Mouse (Mus musculus) activated CD4-positive, CD25-positive, alpha-beta regulatory T cell, adult 4 months (primary cell): ENCODE results near the gene Dhrs4. TPM values are rescaled to one million over a fixed set of nuclear protein-coding genes. Genes with fewer than 3 reads are reported as not detected.

Experiments
- ATAC-seq: one replicate; pipeline ENCODE4 v1.8.0; 2017
- polyA plus RNA-seq, 2 experiments: library from polyadenylated mRNA; unstranded; fragments of 100-300 nt; shearing (Covaris generic); gene quantifications; one replicate each; pipeline ENCODE4 v1.2.1; 2017

Gene Dhrs4
- polyA plus RNA-seq, 2 experiments from 2014 or later: 39.2 to 42.2 TPM

DNA sequence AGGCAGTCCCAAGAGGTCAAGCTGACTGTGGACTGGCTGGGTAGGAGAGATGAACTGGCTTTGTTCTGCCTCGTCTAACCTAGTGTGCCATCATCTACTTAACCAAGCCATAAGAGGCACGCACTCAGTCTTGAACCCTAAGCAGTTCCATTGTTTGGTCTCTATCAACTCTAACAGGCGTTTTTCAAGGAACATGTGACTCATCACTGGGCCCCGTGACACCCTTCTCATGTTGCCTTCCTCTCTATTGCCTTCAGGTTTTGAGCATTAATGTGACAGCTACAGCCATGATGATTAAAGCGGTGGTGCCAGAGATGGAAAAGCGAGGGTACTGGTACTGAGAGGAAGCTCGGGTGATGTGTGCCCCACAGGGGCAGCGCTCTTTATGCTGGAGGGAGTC is 8.3 kb downstream of the Dhrs4 start:
- no peak for ATAC-seq

DNA sequence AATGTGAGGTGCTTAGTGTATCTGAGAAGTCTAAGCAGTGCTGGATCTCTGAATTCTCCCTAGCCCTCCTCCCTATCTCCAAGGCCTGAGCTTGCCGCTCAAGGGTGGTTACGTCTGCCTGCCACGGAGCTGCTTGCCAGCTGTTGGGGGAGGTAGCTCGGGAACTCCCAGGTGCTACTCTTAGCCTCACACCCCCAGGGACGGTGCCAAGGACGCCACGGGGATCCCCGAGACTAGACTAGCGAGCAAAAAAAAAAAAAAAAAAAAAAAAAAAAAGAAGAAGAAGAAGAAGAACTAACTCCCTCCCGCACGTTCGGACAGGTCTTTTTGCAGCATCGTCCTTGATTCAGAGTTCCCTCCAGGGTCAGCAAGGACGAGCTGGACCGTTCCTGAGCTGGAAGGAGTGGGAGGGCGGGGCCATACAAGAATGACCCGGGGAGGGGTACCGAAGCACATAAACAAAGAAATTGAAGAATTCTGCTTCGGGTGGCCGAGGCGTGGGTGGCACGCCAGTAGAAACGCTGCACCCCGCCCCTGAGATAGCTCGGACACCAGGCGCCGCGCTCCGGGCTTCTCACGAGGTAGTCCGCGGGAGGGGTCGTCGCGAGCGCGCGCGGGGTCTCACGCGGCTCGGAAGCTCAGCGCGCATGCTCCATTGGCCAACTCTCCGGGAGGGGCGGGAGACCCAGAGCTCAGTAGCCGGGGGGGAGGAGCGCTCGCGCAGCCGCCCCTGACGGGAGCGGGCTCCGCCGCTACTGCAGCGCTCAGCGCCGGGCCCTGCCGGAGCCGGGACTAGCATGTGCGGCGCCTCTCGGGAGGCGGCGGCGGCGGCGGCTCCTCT is 12.0 kb downstream of the Dhrs4 start, which contains the start of gene Carmil3:
Carmil3 (plus strand) TSS at position 291 of the 841 bp plus-strand sequence.
- peak; percentile 77 for ATAC-seq

DNA sequence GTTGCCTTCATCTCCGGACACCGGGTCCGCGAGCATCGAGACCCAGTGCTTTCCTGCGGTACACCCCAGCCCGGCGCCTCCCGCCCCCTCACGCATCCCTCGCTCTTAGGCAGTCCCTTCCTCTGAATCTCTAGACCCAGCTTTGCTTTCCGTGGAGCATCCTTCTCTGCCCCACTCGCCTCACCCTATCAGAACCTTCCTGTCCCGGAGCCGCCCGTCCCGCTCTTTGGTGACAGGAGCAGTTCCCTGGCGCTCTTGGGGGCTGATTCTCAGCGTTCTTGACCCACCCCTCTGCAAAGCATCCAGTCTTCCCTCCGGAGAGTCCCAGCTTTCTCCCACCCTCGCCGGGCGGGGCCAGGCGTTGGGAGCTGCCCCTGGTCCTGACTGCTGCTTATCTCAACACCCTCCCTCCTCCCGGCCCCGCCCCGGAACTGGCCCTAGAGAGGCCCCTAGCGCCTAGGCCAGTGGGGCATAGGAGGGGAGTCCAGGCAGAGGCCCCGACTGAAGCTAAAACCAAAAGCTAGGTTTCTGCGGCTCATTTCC is 12.8 kb downstream of the Dhrs4 start:
- peak; percentile 28 for ATAC-seq

DNA sequence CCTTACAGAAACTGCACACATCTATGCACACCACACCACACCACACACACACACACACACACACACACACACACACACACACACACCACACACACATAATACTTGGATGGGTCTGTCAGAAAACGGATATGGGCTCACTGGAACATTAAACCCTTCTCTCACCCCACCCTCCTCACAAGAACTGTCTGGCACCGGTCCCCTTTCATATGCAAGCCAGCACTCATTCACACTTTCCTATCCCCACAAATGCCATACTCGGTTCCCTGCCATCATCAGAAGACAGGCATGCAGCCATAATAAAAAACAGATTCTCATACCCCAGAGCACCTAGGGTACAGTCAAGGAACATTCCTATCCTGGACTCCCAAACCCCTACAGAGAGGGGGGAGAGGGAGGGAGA is 13.5 kb downstream of the Dhrs4 start:
- no peak for ATAC-seq

DNA sequence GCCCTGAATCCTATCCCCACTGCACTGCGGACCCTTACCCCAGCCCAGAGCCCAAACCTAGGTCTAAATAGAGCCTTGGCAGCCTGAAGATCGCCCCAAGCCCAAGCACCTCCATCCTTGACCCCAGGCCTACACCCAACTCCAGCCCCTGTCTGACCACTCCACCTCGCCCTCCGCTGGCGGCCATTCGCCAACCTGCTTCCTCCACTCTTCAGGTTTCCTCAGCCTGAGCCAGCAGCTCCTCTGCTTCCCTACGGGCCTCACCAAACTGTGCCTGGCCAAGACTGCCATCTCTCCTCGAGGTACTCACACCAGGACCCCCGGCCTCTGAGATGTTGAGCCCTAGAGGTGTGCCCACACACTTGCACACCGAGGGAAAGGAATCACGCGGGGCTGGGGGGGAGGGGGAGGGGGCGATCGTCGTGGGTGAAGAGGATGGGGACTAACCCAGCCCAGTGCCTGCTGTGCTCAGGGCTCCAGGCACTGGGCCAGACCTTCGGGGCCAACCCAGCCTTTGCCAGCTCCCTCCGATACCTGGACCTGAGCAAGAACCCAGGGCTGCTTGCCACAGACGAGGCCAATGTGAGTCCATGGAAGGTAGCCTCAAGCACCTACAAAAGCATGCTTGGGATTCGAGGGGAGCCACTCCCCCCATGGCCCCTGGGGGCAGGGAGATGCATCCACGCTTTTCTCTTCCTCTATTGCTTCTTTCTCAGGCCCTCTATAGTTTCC is 17.1 kb downstream of the Dhrs4 start:
- no peak for ATAC-seq

DNA sequence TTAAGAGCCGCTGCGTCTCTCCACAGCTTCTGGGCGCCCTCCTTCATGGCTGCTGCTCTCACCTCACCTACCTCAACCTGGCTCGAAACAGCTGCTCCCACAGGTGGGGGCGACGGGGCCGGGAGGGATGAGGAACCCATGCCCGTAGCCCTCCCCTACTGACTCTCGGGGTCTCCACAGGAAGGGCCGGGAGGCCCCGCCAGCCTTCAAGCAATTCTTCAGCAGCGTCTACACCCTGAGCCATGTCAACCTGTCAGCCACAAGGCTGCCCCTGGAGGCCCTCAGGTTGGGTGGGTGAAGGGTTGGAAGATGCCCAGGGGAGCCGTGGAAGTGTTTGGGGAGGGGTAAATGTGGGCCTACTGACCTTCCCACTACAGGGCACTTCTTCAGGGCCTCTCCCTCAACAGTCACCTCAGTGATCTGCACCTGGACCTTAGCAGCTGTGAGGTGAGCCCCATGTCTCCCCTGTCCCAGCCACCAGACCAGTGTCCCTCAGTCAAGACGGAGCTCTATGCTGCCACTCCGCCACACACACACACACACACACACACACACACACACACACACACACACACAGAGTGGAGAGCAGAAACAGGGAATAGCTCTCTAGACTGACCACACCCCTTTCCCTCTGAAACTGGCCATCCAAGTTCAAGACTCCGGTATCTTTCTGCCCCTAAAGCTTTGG is 18.3 kb downstream of the Dhrs4 start:
- no peak for ATAC-seq

DNA sequence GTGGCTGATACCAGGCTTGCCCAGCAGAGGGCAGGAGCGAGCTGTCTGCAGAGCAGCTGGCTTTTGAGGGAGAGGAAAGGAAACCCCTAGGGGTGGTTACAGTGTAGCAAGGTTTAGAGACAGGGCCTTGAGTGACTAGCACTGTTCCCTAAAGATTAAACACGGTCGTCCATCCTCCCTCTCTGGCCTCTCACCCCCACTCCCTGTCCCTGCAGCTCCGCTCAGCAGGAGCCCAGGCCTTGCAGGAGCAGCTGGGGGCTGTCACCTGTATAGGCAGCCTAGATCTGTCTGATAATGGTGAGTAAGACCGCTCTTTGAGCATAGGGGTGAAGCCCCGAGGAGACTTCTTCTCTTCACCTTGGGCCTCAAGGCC is 18.9 kb downstream of the Dhrs4 start:
- ATAC-seq: peak; percentile 85

DNA sequence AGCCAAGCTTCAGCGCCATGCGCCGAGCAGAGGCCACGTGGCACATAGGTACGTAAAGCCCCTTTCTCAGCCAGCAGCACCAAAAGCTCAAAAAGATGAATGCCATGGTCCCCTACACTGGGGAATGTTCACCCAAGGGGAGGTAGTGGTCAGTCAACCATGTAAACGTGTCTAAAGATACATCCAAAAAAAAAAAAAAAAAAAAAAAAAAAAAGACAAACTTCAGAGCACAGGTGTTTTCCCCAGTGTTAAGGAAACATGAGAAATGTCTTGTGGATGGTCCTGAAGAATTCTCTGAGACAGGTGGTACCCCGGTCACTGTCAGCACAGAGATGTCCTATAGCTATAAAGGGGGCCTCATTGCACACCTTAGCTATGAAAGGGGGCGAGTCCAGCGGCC is 27.1 kb downstream of the Dhrs4 start:
- no peak for ATAC-seq

DNA sequence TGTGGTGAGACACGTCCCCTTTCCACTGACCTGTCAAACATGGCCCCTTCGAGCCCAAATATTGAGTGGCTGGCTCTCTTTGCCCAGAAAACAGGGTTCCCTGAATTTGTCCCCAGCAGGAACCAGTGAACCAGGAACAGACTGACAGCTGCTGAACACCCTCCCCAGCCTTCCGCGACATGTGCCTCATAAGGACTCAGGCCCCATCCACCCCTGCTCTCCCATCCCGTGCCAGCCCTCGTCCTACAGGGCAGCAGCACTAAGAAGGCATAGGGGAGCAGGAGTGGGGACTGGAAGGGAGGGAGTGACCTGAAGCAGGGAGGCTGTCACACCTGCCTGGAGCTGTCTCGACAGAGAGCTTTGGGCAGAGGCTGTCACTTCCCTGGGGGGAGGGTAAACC is 29.2 kb downstream of the Dhrs4 start:
- no peak for ATAC-seq

DNA sequence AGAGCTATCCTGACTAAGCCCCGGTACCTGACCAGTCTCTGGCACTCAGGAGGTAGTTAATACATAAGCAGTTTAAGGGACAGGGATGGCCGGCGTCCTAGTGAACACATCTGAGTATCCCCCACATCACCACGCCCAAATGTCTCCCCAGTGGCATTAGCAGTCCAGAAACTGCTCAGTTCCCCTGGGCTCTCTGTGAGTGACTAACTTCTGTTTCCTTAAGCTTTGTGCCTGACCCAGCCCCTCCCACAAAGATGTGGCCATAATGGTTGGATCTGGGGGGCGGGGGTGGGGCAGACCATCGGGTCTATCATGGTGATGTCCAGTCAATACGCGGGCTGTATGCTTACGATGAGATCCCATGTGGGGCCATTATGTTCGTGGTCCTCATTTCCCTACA is 31.0 kb downstream of the Dhrs4 start:
- no peak for ATAC-seq

DNA sequence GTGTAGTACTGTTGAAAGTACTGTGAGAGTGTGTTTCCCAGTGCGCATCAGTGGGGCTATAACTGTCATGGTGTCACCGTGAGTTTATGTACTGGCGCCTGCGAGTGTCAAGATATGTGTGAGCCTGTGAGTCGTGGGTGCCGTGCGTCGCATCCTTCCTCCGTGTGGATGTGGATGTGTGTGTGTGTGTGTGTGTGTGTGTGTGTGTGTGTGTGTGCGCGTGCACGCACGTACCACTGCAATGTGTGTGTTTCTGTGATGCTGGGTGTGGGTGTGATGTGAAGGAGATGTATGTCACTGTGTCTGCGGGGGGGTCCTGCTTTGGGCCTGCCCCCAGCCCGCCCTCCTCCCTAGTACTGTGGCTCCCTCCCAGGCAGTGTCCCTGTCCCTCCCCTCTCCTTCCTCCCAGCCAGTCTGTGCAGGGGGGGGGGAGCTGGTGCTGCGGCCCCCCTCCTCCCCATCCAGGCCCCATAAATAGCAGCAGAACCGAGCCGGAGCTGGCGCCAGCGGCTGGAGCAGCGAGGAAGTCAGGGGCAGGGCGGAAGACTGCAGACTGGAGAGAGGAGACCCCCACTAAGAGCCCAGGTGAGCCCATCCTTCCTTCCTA is 31.7 kb downstream of the Dhrs4 start, which contains the start of gene Cpne6:
Cpne6 (plus strand) TSS at position 321 of the 607 bp plus-strand sequence.
- ATAC-seq: no peak

DNA sequence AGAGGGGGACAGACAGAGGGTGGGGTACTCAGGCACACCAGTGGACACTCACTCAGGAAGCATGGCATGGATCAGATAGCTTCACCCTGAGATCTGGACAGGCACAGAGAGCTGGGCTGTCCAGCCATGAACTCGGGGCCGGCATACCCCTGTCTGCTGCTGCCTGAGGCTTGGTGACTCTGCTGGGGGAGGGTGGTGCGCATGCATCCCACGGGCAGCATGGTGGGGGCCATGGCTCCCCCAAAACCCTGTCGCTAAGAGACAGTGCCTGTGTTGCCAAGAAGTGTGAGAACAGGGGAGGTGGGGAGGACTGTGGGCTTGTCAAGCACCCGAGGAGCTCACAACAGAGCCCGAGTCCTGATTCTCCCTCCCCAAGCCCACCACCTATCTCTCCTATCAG is 32.5 kb downstream of the Dhrs4 start:
- no peak for ATAC-seq

DNA sequence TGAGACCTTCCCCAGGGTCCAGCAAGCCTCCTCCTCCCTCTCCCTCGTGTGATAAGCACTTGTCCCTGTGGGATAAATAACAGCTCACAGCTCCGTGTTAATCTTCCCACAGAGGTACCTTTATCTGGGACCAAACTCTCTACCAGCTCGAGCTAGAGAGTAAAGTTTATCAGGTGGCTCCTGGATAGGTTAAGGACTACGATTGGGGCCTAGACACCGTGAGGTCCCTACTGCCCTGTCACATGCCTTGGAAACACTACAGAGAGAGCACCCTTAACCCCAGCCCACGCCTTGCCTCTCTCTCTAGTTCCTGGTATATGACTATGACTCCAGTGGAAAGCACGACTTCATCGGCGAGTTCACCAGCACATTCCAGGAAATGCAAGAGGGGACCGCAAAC is 35.4 kb downstream of the Dhrs4 start:
- no peak for ATAC-seq

DNA sequence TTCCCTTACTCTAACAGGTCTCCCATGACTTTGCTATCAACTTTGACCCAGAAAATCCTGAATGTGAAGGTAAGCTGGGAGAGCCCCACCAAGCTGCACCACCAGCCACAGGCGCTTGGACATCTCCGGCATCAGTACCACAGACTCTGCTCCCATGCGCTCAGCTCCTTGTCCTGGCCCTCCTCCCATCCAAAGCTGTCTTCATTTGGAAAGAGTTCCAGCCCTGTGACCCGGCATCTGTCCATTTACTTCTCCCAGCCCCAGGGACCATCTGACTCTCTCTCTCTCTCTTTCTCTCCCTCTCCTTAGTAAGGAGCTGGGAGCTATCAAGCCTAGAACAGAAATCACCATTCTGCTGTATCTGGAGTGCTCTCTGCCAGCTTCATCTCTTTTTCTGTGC is 37.3 kb downstream of the Dhrs4 start:
- ATAC-seq: no peak

DNA sequence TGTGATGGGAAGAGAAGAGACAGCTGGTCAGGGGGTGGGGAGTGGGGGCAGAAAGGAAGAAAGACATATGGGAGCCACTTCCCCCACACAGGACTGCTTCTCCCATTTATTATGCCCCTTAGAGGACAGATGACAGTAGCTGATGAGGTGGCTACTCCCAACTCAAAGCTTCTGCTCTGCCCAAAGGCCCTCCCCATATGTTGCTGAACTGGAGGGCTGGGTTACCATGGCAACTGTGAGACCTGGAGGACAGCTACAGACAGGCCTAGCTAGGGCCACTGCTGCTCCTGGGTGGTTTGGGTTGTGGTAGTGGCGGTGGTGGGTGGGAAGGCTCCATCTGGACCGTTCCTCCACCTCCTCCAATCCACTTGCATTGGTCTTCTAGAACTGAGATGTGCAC is 40.3 kb downstream of the Dhrs4 start:
- ATAC-seq: no peak

DNA sequence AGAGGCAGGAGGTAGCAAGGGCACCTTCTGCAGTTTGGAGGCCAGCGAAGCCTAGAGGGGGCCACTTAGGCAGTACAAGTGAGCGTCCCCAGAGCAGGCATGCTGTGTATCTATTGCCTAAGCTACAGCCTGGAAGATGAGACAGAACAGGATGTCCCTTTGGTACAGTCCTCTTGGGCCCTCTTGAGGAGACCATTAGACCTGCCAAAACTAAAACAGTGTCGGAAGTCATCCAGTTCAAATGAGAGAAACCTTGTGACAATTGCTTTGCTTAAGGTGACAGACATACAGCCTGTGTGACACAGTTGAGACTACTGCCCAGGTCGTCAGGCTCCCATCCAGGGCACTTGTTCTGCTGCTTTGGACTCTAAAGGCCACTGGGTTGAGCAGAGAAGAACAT is 41.0 kb downstream of the Dhrs4 start:
- ATAC-seq: no peak

DNA sequence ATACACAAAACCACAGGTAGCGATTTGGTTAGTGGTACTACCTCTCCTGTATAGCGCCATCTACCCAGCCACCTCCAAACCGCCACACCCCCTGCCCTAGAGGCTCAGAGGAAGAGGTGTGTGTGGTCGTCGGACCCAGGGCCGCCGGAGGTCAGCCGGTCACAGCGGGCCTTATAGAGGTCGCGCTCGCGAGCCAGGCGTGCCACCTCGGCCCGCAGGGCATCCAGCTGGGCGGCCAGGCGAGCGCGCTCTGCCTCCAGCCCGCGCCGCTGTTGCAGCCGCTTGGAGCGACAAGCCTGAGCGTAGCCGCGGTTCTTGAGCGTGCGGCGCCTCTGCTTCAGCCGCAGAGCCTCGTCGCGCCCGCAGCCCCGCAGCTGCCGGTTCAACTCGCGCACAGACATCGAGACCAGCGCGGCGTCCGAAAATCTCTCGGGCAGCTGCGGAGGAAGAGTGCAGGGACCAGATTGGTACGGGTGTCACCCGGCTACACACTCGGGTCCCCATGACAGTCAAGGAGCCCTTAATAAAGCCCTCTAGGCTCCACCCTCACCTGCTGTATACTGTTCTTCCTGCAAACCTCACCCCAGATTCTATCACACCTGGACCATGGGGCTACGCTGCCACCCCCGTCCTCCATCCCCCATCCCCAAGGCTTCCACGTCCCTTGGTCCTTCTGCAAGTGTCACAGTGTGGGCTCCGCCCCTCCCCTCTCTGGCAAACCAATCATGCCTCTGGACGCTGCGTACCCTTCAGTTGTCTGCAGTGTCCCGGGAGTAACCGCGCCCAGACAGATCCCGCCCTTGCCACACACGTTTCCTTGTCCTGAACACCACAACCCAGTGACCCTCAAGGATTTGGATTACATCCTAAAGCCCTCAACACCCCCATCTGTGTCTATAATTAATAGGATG is 42.1 kb downstream of the Dhrs4 start:
- ATAC-seq: no peak

DNA sequence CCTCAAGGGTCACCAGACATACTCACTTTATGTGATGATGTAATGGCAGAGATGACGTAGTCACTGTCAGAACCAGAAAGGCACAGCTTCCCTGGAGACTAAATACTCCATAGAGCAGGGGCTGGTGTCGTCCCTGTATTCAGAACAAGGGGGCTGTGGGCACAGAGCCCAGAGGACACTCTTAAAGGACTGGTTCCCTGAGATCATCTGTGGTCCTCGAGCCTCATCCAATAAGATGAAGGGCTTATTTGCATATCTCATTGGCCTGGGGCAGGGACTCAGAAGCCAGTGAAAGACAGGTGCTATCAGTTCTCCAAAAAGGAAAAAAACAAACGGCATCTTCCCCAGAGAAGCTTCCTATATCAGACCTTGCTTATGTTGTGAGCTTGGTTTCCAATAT is 45.5 kb downstream of the Dhrs4 start:
- no peak for ATAC-seq

DNA sequence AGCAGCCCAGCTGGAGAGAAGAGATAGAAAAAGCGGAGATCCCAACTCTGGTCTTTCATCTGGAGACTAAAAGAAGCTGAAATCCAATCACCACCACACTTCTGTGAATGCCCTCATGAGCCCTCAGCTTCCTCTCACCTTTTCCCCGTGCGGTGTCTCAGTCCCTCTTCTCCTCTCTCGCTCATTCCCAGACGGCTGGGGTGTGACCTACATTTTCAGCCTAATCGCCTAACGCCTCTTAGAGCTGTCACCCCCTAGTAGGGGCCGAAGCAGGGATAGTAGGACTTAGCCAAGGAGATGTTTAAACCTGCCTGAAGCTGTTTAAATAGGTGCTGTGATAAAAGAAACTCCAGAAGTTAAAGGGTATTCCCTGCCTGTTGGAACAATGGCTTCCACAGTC is 46.2 kb downstream of the Dhrs4 start, which contains the start of gene Nrl:
Nrl (minus strand) TSS at position 197 of the 400 bp plus-strand sequence.
- ATAC-seq: no peak

DNA sequence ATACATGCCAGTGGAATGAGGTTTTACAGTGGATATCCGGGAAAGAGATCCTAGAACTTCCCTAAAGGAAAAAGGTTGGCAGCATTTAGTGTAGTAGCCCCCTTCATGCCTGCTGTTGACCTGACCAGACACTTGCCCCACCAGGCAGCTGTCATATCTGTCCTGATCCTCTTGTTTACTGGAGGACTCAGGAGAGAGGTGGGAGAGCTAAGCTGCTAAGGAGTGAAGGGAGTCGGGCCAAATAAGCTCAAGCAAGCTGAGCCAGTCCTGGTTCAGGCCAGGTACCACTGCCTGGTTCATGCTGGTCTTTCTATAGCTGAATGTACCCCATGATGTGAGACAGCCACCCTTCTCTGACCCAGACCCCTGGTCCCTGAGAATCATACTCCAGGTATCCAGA is 48.1 kb downstream of the Dhrs4 start:
- ATAC-seq: no peak

DNA sequence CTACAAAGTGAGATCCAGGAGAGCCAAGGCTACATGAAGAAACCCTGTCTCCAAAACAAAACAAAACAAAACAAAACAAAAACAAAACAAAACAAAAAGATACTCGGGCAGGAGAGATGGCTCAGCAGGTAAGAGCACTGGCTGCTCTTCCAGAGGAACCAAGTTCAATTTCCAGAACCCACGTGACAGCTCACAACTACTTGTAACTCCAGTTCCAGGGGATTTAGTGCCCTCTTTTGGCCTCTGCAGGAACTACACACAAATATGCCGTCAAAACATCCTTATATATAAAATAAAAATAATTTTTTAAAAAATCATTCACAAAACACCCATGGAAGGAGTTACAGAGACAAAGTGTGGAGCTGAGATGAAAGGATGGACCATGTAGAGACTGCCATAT is 49.4 kb downstream of the Dhrs4 start:
- ATAC-seq: peak; percentile 40
